18 mouse cellular contexts compared by ENCODE assay signal in genomic region chrX:73242821-73243325, GRCm38 (mm10). TPM values are rescaled to one million over a fixed set of nuclear protein-coding genes. Genes with fewer than 3 reads are reported as not detected.
DNase-seq lines count a peak whose midpoint lies in the region; ATAC-seq and TF ChIP-seq lines count a peak whose summit lies in the region.
"Not testable (repeated sequence)": the region's sequence is repeated elsewhere in the genome, so short reads cannot be mapped to it uniquely, and the experiment has no call there.
"Had no signal": no experiment of that assay in that cellular context is flagged by ENCODE, and none has a peak within 500 bp of the region (broad histone marks: within the 10 kb centered on the region; RNA-seq: fewer than 3 reads in every experiment).

Gene Xlr4c (minus strand): TSS chrX:73243130.

- H3K4me3 ChIP-seq in MEL (ENCODE audit: control insufficient read depth in 1 of 2, insufficient read depth in 1 of 2, low read depth in 2 of 2, low read length in 2 of 2) = peak within 1 kb of the TSS; percentile 36 to 43; a peak in 3 of 4 replicates
- H3K4me3 ChIP-seq in thymus, adult 2 months (ENCODE audit: control insufficient read depth, insufficient read depth, low read length) = not testable (repeated sequence)

- peak in 1 of 2 experiments; percentile 22; a peak in 1 of 4 replicates for TF ChIP-seq POLR2A in MEL (IDR thresholded peaks at IDR 0.05; ENCODE audit: control insufficient read depth in 1 of 2, insufficient read depth in 1 of 2, low read depth in 1 of 2, low read length in 2 of 2, poor library complexity in 1 of 2)
- not testable (repeated sequence) for TF ChIP-seq POLR2A in thymus, adult 2 months (IDR thresholded peaks at IDR 0.05; ENCODE audit: control insufficient read depth, extremely low read depth, insufficient read depth, low read length, poor library complexity)

- H3K4me1 ChIP-seq in MEL (ENCODE audit: control insufficient read depth in 1 of 2, insufficient read depth in 2 of 2, low read length in 2 of 2); thymus, adult 2 months (replicated peaks; ENCODE audit: control insufficient read depth, insufficient read depth, low read length): not testable (repeated sequence)

- 32% methylated on average over 14 of the region's 14 CpGs for WGBS in thymus, adult 2 months

- ATAC-seq in activated CD4-positive, CD25-positive, alpha-beta regulatory T cell, adult 4 months = peak; percentile 91
- not testable (repeated sequence) for ATAC-seq in megakaryocyte progenitor cell, adult 5-6 weeks (replicated peaks; ENCODE audit: poor library complexity); neutrophil, adult 5-6 weeks (ENCODE audit: extremely low read depth, insufficient number of reproducible peaks, low FRiP score, poor library complexity, severe bottlenecking)

- not testable (repeated sequence) for TF ChIP-seq EP300 in MEL (IDR thresholded peaks at IDR 0.05; ENCODE audit: low read depth in 1 of 2, low read length in 2 of 2)

- peak within 1 kb of the TSS; percentile 9; the same call in 1 of the 2 replicates for H3K9ac ChIP-seq in MEL (ENCODE audit: control insufficient read depth, low read depth, low read length, poor library complexity, severe bottlenecking)

- not testable (repeated sequence) for H3K27ac ChIP-seq in MEL (ENCODE audit: control insufficient read depth, low read depth, low read length); thymus, adult 2 months (ENCODE audit: control insufficient read depth, insufficient read depth, low read length)

- TF ChIP-seq RAD21 in MEL (IDR thresholded peaks at IDR 0.05; ENCODE audit: low read depth, low read length) = not testable (repeated sequence)

- H3K79me2 ChIP-seq in MEL (ENCODE audit: control insufficient read depth, insufficient read depth, low read length, poor library complexity) = not testable (repeated sequence)

- peak; percentile 10 to 42 for DNase-seq in CD8-positive naive resting alpha-beta T cell, adult 2 months (ENCODE audit: low read depth in 2 of 2, low spot score in 2 of 2)
- DNase-seq in MEL (ENCODE audit: low read depth, low spot score) = not testable (repeated sequence)
- DNase-seq in thymus, adult 2 months = peak; percentile 2
- DNase-seq in thymus, postnatal 14 days = peak; percentile 6
- peak; percentile 6 to 58 for DNase-seq in thymus, postnatal 36 days

- not testable (repeated sequence) for H3K36me3 ChIP-seq in MEL (ENCODE audit: control insufficient read depth in 1 of 2, insufficient read depth in 2 of 2, low read length in 2 of 2); thymus, adult 2 months (ENCODE audit: control insufficient read depth, insufficient read depth, low read length)

- not testable (repeated sequence) for H3K27me3 ChIP-seq in MEL (ENCODE audit: control insufficient read depth in 1 of 2, insufficient read depth in 2 of 2, low read length in 2 of 2); thymus, adult 2 months (ENCODE audit: control insufficient read depth, insufficient read depth, low read length)

- not testable (repeated sequence) for H3K9me3 ChIP-seq in MEL (replicated peaks; ENCODE audit: insufficient read depth, low read length)

- not testable (repeated sequence) for TF ChIP-seq CTCF in MEL (IDR thresholded peaks at IDR 0.05 in 2 of 3, conservative IDR thresholded peaks at IDR 0.05 in 1 of 3; ENCODE audit: control insufficient read depth in 1 of 3, insufficient read depth in 1 of 3, low read depth in 2 of 3, low read length in 3 of 3, poor library complexity in 1 of 3, severe bottlenecking in 1 of 3); thymus, adult 2 months (IDR thresholded peaks at IDR 0.05; ENCODE audit: borderline replicate concordance, control insufficient read depth, extremely low read depth, insufficient read depth, low read length, poor library complexity)

TF ChIP-seq in MEL, 35 proteins besides CTCF, POLR2A, EP300 and RAD21:
- peak; percentile 39; the same call in 1 of the 2 replicates for TF ChIP-seq NRF1 (IDR thresholded peaks at IDR 0.05; ENCODE audit: insufficient read depth, low read depth, low read length, poor library complexity, severe bottlenecking)

RNA-seq across cellular contexts. Expression of gene Xlr4c, which starts in this region (rescaled TPM):
- 12.8 and 18.6 TPM in 2 replicates for total RNA-seq in MEL (2012; rRNA removed)
- 10 to 100 TPM in 1 of 2 experiments, not detected in 1; 37.4 TPM for polyA plus RNA-seq in MEL (2012; ENCODE audit: insufficient read depth in 1 of 2, insufficient read length in 2 of 2, low read depth in 1 of 2, low replicate concordance in 2 of 2, missing spikeins in 1 of 2)
- polyA plus RNA-seq in activated CD4-positive, CD25-positive, alpha-beta regulatory T cell, adult 4 months (2017; shearing (Covaris generic)) = 10 to 100 TPM; 85.6 to 87.3 TPM
- 4.2 and 16.7 TPM in 2 replicates for total RNA-seq in megakaryocyte progenitor cell, adult 5-6 weeks (2015)
- 10.1 and 11.2 TPM in 2 replicates for total RNA-seq in megakaryocyte progenitor cell, adult 5-6 weeks (2017)
- 11.1 and 24.4 TPM in 2 replicates for total RNA-seq in neutrophil, adult 5-6 weeks (2017)
- 4.1 and 6.8 TPM in 2 replicates for polyA plus RNA-seq in thymus, adult 2 months (2012; rRNA removed)
- total RNA-seq: adrenal gland, postnatal 25 days; adrenal gland, postnatal 4 days had no signal
- polyA plus RNA-seq: adrenal gland, adult 2 months; brain, embryonic 14.5 days; embryonic facial prominence, embryonic 11.5 days; embryonic facial prominence, embryonic 13.5 days; erythroblast, embryonic 14.5 days; forebrain, embryonic 10.5 days; forebrain, embryonic 14.5 days; G1E had no signal
